Mouse (Mus musculus): ENCODE data around the gene Tyrp1.

DNA sequence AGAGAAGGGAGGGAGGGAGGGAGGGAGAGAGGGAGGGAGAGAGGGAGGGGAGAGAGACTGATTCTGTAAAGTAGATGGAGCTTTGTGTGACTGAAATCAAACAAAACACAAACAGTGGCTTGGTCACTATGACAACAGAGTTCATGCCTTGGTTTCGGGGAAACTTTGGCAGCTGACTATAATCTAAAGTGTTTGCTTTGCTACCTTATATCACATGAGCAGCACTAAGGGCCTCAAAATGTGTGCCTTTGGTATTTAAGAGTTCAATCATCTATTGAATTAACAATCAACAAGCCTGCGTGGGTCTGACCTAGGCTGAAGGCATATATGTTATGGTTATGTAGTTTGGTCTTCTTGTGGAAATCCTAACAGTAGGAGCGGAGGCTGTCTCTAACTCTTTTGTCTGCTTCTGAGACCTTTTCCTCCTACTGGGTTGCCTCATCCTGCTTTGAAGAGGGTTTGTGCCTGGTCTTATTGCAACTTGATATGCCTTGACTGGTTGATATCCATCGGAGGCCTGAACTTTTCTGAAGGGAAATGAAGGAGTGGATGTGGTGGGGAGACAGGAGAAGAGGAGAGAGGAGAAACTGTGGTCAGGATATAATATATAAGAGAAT lies 61.5 kb downstream of the Tyrp1 start:
- TF ChIP-seq EP300 (IDR thresholded peaks at IDR 0.05; ENCODE audit: low read depth) (no peak), CTCF (IDR thresholded peaks at IDR 0.05; ENCODE audit: low read depth) (no peak)
